Mouse (Mus musculus): ENCODE data around the gene Kif3a. TPM values are rescaled to one million over a fixed set of nuclear protein-coding genes. Genes with fewer than 3 reads are reported as not detected.

Gene Kif3a
- 100 to 1,000 TPM; 169 to 171 TPM for total RNA-seq (2021)

- DNase-seq = peak; percentile 96
- intact Hi-C loops (cut with DNase I) = loop anchor here (5.0 kb wide), 1 partner anchor 100 kb away; no protein-coding TSS in a partner anchor
Observed at GRCm38 (mm10) chr11:53567224-53568014, at the start of gene Kif3a. Kif3a (plus strand) TSS chr11:53567379.

- DNase-seq = no peak
- intact Hi-C loops (cut with DNase I) = no loop called here
Observed at GRCm38 (mm10) chr11:53518759-53519158, 48.4 kb upstream of the Kif3a start.

DNA sequence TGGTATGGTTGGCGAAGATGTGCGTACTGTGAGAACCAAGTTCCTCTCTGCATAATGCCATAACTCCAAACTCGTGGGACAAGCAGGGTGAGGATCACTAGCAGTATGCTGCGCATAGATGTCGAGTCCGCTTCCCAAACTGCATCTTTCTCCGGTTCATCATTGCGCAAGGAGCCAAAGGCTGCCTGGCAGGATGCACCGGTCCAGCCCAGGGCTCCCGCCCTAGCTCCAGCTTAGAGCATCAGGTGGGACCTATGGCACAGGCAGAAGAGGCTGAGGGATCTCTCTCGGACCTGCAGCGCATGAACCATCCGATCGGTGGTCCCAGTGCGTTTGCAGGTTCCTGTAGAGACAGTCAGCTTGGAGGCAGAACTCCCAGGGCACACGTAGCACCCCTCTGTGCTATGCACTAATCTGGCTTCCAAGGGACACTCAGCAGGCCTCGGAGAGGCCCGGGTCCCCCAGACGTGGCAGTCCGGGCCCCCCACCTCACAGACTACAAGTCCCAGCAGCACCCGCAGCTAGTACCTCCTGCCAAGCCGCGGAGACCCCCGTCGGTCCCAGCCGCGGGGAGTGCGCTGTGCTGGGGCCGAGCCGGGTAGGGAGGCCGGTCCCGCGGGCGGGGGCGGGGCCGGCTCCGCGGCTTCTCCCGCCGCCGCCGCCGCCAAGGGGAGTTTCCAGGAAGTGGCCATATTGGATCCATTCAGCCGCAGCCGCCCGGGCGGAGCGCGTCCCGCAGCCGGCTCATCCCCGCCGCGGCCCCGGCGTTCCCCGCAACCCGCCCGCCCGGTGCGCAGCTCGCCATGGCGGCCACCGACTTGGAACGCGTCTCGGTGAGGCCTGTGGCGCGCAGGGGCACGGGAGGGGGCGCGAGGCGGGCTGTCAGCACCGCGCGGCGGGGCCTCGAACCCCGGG lies 47.7 kb upstream of the Kif3a start, which contains the start of gene Sept8:
Sept8 (plus strand) TSS at position 51 of the 915 bp plus-strand sequence.
- intact Hi-C loops (cut with DNase I) = no loop called here
- DNase-seq = peak; percentile 50

- peak; percentile 52 for DNase-seq
- intact Hi-C loops (cut with DNase I) = no loop called here
Observed at GRCm38 (mm10) chr11:53520122-53520978, 46.8 kb upstream of the Kif3a start.

DNA sequence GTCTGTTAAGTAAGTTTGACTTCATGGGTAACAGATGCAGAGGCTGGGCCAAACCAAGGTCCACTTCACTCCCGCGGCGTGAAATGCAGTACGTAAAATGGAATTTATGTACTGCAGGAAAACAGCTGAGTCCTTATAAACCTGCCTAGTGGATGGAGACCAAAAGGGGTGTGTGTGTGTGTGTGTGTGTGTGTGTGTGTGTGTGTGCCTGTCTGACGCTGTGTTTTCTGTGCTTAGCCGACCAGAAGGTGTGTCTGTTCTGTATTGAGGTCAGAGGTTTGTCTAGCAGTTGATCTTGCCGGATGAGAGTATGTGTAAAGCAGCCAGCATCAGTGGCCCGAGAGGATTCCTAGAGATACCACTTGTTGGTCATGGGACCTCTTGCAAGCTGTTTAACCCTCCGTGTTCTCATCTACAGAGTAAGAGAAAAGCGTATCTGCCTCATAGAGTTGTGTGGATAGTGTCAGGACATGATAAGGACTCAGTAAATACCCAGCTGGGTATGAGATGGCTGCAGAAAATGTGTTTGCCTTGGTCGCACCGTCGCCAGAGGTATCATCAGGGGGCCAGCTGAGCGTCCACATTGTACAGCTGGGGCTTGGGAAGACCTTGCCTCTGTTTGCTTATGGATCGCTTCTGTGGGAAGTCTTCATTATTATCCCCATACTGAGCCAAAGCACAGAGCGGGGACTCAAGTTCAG lies 45.9 kb upstream of the Kif3a start:
- intact Hi-C loops (cut with DNase I) = no loop called here
- no peak for DNase-seq

DNA sequence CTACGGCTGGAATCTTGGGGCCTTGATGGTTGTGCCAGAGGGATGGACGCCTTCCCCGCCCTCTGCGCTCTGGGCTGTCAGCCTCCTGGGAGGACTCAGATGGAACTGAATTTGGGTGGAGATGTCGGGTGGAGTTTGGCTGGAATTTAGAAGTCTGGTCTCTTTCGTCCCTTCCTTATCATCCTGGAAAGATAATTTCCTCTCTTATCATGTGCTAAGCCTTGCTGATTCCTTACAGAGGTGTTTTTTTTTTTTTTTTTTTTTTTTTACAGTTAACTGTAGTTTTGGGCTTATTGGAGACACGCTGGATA lies 45.4 kb upstream of the Kif3a start:
- DNase-seq = no peak
- intact Hi-C loops (cut with DNase I) = no loop called here

- intact Hi-C loops (cut with DNase I) = no loop called here
- DNase-seq = no peak
Observed at GRCm38 (mm10) chr11:53522362-53522761, 44.8 kb upstream of the Kif3a start.

DNA sequence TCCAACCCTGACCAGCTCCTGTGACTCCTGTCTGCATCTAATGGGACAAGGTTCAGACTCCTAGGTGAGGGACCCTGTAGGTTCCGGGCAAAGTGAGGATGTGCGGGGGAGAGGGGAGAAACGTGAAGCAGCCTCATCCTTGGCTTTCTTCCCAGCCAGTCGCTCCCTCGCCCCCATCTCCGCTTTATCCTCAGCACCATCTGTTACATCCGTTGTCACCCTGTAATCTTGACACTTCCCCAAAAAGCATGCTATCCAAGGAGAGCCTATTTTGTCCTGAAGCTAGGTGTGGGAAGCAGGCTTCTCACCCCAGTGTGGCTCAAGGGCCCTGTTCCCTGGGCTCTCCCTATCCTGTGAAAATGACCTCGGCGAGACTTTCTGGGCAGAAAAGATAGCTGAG lies 44.2 kb upstream of the Kif3a start:
- intact Hi-C loops (cut with DNase I) = no loop called here
- peak; percentile 58 for DNase-seq

- intact Hi-C loops (cut with DNase I) = no loop called here
- no peak for DNase-seq
Observed at GRCm38 (mm10) chr11:53523545-53524405, 43.4 kb upstream of the Kif3a start.

- no peak for DNase-seq
- intact Hi-C loops (cut with DNase I) = no loop called here
Observed at GRCm38 (mm10) chr11:53524905-53525304, 42.3 kb upstream of the Kif3a start.

DNA sequence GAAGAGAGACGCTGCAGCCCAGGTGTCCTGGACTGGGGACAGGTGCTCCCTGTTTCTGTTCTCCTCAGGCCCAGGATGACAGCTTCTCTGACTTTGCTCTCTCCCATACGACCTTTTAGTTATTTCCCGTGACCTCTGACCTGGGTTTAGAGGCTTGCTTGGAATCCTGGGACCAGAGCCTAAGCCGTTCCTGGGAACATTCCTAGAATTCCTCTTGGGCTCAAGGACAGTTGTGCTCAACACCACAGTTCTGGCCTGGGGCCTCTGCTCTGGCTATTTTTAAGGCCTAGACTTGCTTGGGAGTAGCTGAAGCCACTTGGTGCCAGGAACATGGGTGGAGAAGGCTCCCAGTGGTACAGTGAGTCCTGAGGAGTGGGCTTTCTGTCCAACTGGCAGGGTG lies 41.7 kb upstream of the Kif3a start:
- no peak for DNase-seq
- intact Hi-C loops (cut with DNase I) = no loop called here

DNA sequence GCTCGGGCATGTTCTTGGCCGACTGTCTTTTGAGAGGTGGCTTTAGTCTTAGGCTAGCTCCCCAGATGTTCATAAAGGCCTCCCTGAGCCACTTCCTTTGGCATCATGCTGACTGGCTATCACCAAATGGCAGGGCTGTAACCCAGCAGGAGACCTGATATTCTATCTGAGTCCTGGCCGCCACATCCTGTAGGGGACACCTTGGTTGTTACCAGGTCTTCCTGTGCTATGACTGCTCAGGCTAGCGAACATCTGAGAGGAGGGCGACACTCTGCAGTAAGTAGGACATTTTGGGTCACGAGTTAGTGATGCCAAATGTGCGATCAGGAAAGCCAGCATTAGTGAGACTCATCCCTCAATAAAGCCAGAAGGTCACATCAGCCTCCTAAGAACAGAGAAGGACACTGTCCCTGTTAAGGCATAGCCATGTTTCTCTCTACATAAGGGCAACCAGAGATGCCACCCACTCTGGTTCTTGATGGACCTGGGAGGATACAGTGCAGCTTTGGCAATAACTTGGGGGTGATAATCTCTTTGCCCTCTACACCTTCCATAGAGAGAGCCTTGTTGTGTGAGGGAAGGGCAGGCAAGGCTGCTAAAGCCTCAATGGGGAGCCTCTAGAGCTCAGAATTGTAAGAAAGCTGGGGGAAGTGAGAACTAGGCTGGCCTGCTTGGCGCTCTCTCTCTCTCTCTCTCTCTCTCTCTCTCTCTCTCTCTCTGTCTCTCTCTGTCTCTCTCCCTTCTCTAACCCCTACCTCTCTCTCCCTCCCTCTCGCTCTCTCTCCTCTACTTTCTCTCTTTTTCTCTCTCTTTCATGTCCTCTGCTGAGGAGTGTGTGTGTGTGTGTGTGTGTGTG lies 38.6 kb upstream of the Kif3a start:
- DNase-seq = no peak
- intact Hi-C loops (cut with DNase I) = no loop called here

GRCm38 (mm10) chr11:53529253-53529557 lies 38.0 kb upstream of the Kif3a start:
- no peak for DNase-seq
- intact Hi-C loops (cut with DNase I) = no loop called here

GRCm38 (mm10) chr11:53530001-53530400 lies 37.2 kb upstream of the Kif3a start:
- no peak for DNase-seq
- intact Hi-C loops (cut with DNase I) = no loop called here

DNA sequence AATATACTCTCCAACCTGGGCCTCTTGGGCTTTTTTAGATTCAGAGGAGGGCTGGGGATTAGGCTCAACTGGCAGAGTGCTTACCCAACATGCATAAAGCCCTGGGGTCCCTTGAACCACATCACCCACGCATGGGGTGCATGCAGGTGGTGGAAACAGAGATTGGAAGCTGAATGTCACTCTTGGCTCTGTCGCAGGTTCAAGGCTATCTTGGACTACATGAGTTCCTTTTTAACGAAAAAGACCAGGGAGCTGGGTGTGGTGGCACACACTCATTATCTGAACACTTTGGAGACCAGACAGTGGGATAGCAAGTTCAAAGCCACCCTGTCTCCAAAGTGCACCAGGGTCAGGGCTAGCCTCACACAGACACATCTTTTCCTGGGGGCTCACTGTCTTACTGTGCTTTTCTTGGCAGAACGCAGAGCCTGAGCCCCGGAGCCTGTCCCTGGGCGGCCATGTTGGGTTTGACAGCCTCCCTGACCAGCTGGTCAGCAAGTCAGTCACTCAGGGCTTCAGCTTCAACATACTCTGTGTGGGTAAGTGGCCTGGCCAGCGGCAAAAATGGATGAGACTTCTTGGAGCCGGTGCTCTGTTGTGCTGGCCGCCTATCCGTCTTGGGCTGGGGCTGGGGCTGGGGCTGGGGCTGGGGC lies 35.5 kb upstream of the Kif3a start:
- intact Hi-C loops (cut with DNase I) = no loop called here
- no peak for DNase-seq

GRCm38 (mm10) chr11:53532231-53532620 lies 35.0 kb upstream of the Kif3a start:
- intact Hi-C loops (cut with DNase I) = no loop called here
- DNase-seq = no peak

- peak; percentile 60 for DNase-seq
- intact Hi-C loops (cut with DNase I) = no loop called here
Observed at GRCm38 (mm10) chr11:53539002-53539491, 28.1 kb upstream of the Kif3a start.

GRCm38 (mm10) chr11:53540394-53540793 lies 26.8 kb upstream of the Kif3a start:
- intact Hi-C loops (cut with DNase I) = no loop called here
- no peak for DNase-seq
